Mouse (Mus musculus): Measurements from ENCODE around the gene Clrn2. TPM values are rescaled to one million over a fixed set of nuclear protein-coding genes. Genes with fewer than 3 reads are reported as not detected.

The Clrn2 gene
- total RNA-seq (2023), result not detected

DNA sequence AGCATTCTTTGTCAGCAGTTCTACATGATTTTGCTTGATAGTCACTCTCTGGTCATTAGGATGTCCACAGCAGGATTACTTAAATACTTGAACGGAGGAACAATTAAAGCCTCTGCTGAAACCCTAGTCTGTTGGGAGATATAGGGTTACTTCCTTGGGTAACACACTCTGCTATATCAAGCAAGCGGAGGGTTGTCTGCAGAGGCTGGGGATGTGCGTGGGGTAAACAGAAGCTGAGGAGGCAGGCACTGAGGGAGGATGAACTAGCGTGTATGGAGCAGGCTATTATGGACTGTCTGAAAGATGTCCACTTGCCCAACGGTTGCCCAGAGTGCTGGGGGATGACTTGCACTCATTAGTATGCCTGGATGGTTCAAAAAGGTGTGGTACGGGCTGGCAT is at the start of gene Clrn2:
Gene Clrn2, plus strand, starts transcription at position 301 of the 400 bp plus-strand sequence.

DNA sequence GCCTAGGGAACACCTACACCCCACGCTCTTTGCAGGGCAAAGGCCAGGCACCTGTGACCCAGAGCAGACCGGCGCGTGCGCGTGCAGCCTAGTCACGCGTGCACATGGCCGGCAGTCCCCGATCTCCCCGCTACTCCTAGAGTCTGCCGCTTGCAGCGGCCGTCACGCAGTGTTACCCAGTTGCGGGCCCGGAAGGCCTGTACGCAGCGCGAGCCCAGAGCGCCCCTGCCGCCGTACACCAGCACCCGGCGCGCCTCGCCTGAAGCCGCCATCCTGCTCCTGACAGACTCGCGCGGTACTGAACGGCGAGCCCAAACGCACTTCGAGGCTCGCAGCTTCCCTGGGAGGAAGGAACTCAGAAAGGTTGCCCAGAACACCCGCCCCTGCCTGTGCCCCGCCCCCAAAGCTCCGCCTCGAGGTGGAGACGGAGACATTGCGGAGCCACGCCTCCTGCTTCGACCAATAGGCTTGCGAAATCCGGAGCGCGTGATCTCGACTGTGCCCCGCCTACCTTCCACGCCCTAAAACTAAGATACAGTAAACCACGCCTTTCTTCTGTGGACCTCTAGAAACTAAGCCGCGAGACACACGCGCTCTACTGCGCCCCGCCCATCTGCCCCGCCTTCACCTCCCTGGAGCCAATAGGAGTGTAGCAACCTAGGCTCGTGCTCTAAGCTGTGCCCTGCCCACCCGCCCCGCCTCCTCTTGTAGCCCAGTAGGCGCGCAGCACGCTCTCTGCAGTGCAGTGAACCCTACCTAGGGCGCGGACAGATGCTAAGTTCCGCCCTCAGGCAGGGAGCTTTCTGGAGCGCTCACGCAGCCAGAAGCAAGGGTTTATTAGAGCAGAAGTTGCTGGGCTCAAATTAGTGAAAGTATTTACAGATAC is 3.5 kb upstream of the Clrn2 start, which contains the start of gene Qdpr:
Gene Qdpr, minus strand, starts transcription at position 406 of the 886 bp plus-strand sequence.

DNA sequence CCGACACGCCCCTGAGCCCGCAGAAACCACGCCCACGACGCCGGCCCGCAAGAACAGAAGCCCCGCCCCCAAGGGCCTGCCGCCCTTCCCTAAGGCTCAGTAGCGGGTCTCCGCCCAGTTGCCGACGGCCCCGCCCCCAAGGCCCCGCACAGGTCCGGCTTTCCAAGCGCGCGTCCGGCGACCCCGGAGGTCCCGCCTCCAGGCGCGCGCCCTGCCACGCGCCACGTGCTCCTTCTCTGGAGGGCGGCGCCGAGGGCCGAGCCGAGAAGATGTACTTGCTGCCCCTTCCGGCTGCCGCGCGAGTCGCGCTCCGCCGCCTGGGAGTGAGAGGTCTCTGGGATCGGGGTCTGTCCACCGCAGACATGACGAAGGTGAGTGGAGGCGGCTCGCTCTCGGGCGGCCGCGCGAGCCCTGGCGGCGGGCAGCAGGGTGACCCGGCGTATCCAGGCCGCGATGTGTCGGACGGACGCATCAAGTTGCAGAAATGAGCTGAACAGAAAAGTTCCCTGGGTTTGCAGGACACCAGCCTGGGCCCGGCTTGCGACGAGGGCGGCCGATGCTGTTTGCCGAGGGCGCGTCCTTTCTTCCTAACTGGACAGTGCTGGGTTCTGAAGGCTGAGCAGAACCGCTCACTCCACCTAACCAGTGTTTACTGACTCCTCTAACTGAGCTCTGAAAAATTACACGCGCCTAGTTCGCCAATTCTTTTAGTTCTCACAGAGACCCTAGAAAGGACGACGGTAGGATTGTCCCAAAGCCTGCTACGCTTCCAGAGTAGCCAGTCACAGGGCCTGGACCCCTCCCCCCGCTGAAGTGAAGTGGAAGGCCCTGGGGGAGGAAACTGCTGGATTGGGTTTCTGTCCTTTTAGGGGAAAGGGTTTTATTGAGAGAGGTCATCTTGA is 39.9 kb downstream of the Clrn2 start, which contains the start of gene Lap3:
Gene Lap3, plus strand, starts transcription at position 184 of the 902 bp plus-strand sequence.

Other genes with a start within 250 kb of the Clrn2 start
- 37.5 TPM for gene Qdpr, start 3.5 kb upstream of the Clrn2 start, total RNA-seq (2023)
- 16.8 TPM for gene Lap3, start 39.6 kb downstream of the Clrn2 start, total RNA-seq (2023)
- gene Med28, start 66.5 kb downstream of the Clrn2 start, total RNA-seq (2023), result 76.8 TPM
- gene Fam184b, start 185.9 kb downstream of the Clrn2 start, total RNA-seq (2023), result not detected
- 0.79 TPM for gene Ncapg, start 216.2 kb downstream of the Clrn2 start, total RNA-seq (2023)